9 mouse cellular contexts compared by ENCODE assay signal in genomic region chr9:108949231-108949966, GRCm38 (mm10). TPM values are rescaled to one million over a fixed set of nuclear protein-coding genes. Genes with fewer than 3 reads are reported as not detected.
DNase-seq lines count a peak whose midpoint lies in the region; ATAC-seq and TF ChIP-seq lines count a peak whose summit lies in the region.
"Had no signal": no experiment of that assay in that cellular context is flagged by ENCODE, and none has a peak within 500 bp of the region (broad histone marks: within the 10 kb centered on the region; RNA-seq: fewer than 3 reads in every experiment).

No protein-coding gene starts in this region.

- 56% methylated on average over 13 of the region's 13 CpGs for WGBS in kidney, embryonic 15.5 days
- WGBS in stomach, postnatal 0 days = 54% methylated on average over 13 of the region's 13 CpGs

- ATAC-seq in kidney, embryonic 15.5 days (replicated peaks; ENCODE audit: low FRiP score) = peak; percentile 58
- ATAC-seq in stomach, postnatal 0 days (ENCODE audit: low FRiP score, low TSS enrichment) = peak; percentile 69
- ATAC-seq in megakaryocyte-erythroid progenitor cell, adult 5-6 weeks (replicated peaks; ENCODE audit: low FRiP score, low TSS enrichment, poor library complexity, severe bottlenecking) = no peak

- H3K27ac ChIP-seq in kidney, embryonic 15.5 days = peak overlapping the region; percentile 86
- peak overlapping the region; percentile 84 for H3K27ac ChIP-seq in stomach, postnatal 0 days (replicated peaks)
- H3K27ac ChIP-seq: liver, embryonic 14.5 days had no signal

- TF ChIP-seq EP300 in stomach, postnatal 0 days (optimal IDR thresholded peaks at IDR 0.05) = no peak

- TF ChIP-seq CTCF in stomach, postnatal 0 days (IDR thresholded peaks at IDR 0.05; ENCODE audit: low read depth) = no peak

- H3K27me3 ChIP-seq in kidney, embryonic 15.5 days = peaks cover 15% of the 10 kb centered on the region
- H3K27me3 ChIP-seq in stomach, postnatal 0 days (ENCODE audit: control insufficient read depth, insufficient read depth, low read length) = no peaks in the 10 kb centered on the region

- no peak overlapping the region for H3K4me3 ChIP-seq in kidney, embryonic 15.5 days (replicated peaks)
- H3K4me3 ChIP-seq in stomach, postnatal 0 days (ENCODE audit: low read depth, low read length) = no peak overlapping the region

- H3K9ac ChIP-seq in kidney, embryonic 15.5 days = no peak overlapping the region
- H3K9ac ChIP-seq in stomach, postnatal 0 days (ENCODE audit: low read length) = no peak overlapping the region
- H3K9ac ChIP-seq: liver, embryonic 14.5 days had no signal

- peak; percentile 39 to 63 for DNase-seq in urinary bladder, adult 18-20 months (ENCODE audit: low spot score in 2 of 2)
- no peak for DNase-seq in urinary bladder, adult 2 months (ENCODE audit: low spot score)
- peak; percentile 52 for DNase-seq in gastrocnemius, postnatal 14 days
- DNase-seq in stomach, postnatal 0 days (ENCODE audit: low spot score) = peak; percentile 44
- no peak for DNase-seq in ovary, adult 18-20 months (ENCODE audit: low spot score)
- no peak for DNase-seq in T-cell, adult 2 months (ENCODE audit: low spot score)

- peaks cover 69% of the 10 kb centered on the region for H3K36me3 ChIP-seq in kidney, embryonic 15.5 days
- H3K36me3 ChIP-seq in stomach, postnatal 0 days (ENCODE audit: control insufficient read depth, insufficient read depth, low read length) = peaks cover 35% of the 10 kb centered on the region

- H3K9me3 ChIP-seq in kidney, embryonic 15.5 days (replicated peaks) = no peaks in the 10 kb centered on the region
- H3K9me3 ChIP-seq in stomach, postnatal 0 days (ENCODE audit: control insufficient read depth, low read length) = no peaks in the 10 kb centered on the region

- intact Hi-C loops in gastrocnemius, postnatal 14 days (cut with DNase I; ENCODE audit: low total_unique reads) = no loop called here

- peaks cover 36% of the 10 kb centered on the region for H3K4me1 ChIP-seq in kidney, embryonic 15.5 days
- no peaks in the 10 kb centered on the region for H3K4me1 ChIP-seq in stomach, postnatal 0 days (replicated peaks; ENCODE audit: control insufficient read depth, insufficient read depth)

- no peak overlapping the region for H3K4me2 ChIP-seq in kidney, embryonic 15.5 days
- no peak overlapping the region for H3K4me2 ChIP-seq in stomach, postnatal 0 days (replicated peaks; ENCODE audit: low read depth)

RNA-seq across cellular contexts. Expression of gene Col7a1, which starts 4.0 kb away (rescaled TPM):
- 3.3 and 4.7 TPM in 2 replicates for polyA plus RNA-seq in urinary bladder, adult 2 months (2012; rRNA removed)
- 1 to 10 TPM; 2.7 to 3.7 TPM for total RNA-seq in gastrocnemius, postnatal 14 days (2021)
- polyA plus RNA-seq in kidney, embryonic 15.5 days (2015; fragmentation: Nextera tagmentation; extraction: Ambion mirVana) = 2.1 and 3.5 TPM in 2 replicates
- 6.2 and 9.6 TPM in 2 replicates for polyA plus RNA-seq in stomach, postnatal 0 days (2015; fragmentation: Nextera tagmentation; extraction: Ambion mirVana)
- 0.45 TPM in 1 of 2 replicates, not detected in the other for total RNA-seq in megakaryocyte-erythroid progenitor cell, adult 5-6 weeks (2014; fragmentation: Nextera tagmentation)
- total RNA-seq in megakaryocyte-erythroid progenitor cell, adult 5-6 weeks (2017) = 0.42 TPM in 1 of 2 replicates, not detected in the other

RNA-seq across cellular contexts. Expression of gene Uqcrc1, which starts 13.0 kb away (rescaled TPM):
- polyA plus RNA-seq in urinary bladder, adult 2 months (2012; rRNA removed) = 278 and 302 TPM in 2 replicates
- 1,000 to 10,000 TPM in 1 of 2 experiments, 100 to 1,000 TPM in 1; 899 to 1,084 TPM for total RNA-seq in gastrocnemius, postnatal 14 days (2021)
- polyA plus RNA-seq in kidney, embryonic 15.5 days (2015; fragmentation: Nextera tagmentation; extraction: Ambion mirVana) = 513 and 523 TPM in 2 replicates
- polyA plus RNA-seq in stomach, postnatal 0 days (2015; fragmentation: Nextera tagmentation; extraction: Ambion mirVana) = 476 and 497 TPM in 2 replicates
- total RNA-seq in megakaryocyte-erythroid progenitor cell, adult 5-6 weeks (2014; fragmentation: Nextera tagmentation) = 281 and 361 TPM in 2 replicates
- total RNA-seq in megakaryocyte-erythroid progenitor cell, adult 5-6 weeks (2017) = 283 and 345 TPM in 2 replicates

RNA-seq across cellular contexts. Expression of gene Tmem89, which starts 35.0 kb away (rescaled TPM):
- polyA plus RNA-seq in urinary bladder, adult 2 months (2012; rRNA removed) = not detected in 2 replicates
- total RNA-seq in gastrocnemius, postnatal 14 days (2021) = not detected
- not detected in 2 replicates for polyA plus RNA-seq in kidney, embryonic 15.5 days (2015; fragmentation: Nextera tagmentation; extraction: Ambion mirVana)
- 0.51 and 0.67 TPM in 2 replicates for polyA plus RNA-seq in stomach, postnatal 0 days (2015; fragmentation: Nextera tagmentation; extraction: Ambion mirVana)
- 2.7 TPM in 1 of 2 replicates, not detected in the other for total RNA-seq in megakaryocyte-erythroid progenitor cell, adult 5-6 weeks (2014; fragmentation: Nextera tagmentation)
- not detected in 2 replicates for total RNA-seq in megakaryocyte-erythroid progenitor cell, adult 5-6 weeks (2017)
- polyA plus RNA-seq: liver, embryonic 14.5 days had no signal

RNA-seq across cellular contexts. Expression of gene Ucn2, which starts 36.4 kb away (rescaled TPM):
- 0.43 and 0.51 TPM in 2 replicates for polyA plus RNA-seq in urinary bladder, adult 2 months (2012; rRNA removed)
- under 1 TPM; 0.40 to 0.53 TPM for total RNA-seq in gastrocnemius, postnatal 14 days (2021)
- polyA plus RNA-seq in kidney, embryonic 15.5 days (2015; fragmentation: Nextera tagmentation; extraction: Ambion mirVana) = 0.14 and 0.18 TPM in 2 replicates
- not detected in 2 replicates for polyA plus RNA-seq in stomach, postnatal 0 days (2015; fragmentation: Nextera tagmentation; extraction: Ambion mirVana)
- total RNA-seq in megakaryocyte-erythroid progenitor cell, adult 5-6 weeks (2014; fragmentation: Nextera tagmentation) = 1.2 TPM in 1 of 2 replicates, not detected in the other
- not detected in 2 replicates for total RNA-seq in megakaryocyte-erythroid progenitor cell, adult 5-6 weeks (2017)

RNA-seq across cellular contexts. Expression of gene Pfkfb4, which starts 42.2 kb away (rescaled TPM):
- polyA plus RNA-seq in urinary bladder, adult 2 months (2012; rRNA removed) = 16.3 and 19.4 TPM in 2 replicates
- 10 to 100 TPM; 31.0 to 31.6 TPM for total RNA-seq in gastrocnemius, postnatal 14 days (2021)
- 8.7 and 10.6 TPM in 2 replicates for polyA plus RNA-seq in kidney, embryonic 15.5 days (2015; fragmentation: Nextera tagmentation; extraction: Ambion mirVana)
- 10.3 and 12.1 TPM in 2 replicates for polyA plus RNA-seq in stomach, postnatal 0 days (2015; fragmentation: Nextera tagmentation; extraction: Ambion mirVana)
- total RNA-seq in megakaryocyte-erythroid progenitor cell, adult 5-6 weeks (2014; fragmentation: Nextera tagmentation) = 6.2 and 22.7 TPM in 2 replicates
- 4.8 and 11.5 TPM in 2 replicates for total RNA-seq in megakaryocyte-erythroid progenitor cell, adult 5-6 weeks (2017)

Comparison
In these comparisons a context has a peak if more than half of its experiments do, and no peak if none do; other contexts are left out.
1. DNase-seq: peak in urinary bladder, adult 18-20 months (2 of 2), gastrocnemius, postnatal 14 days (single experiment) and stomach, postnatal 0 days (single experiment); none in urinary bladder, adult 2 months (single experiment), ovary, adult 18-20 months (single experiment) and T-cell, adult 2 months (single experiment).